Mouse (Mus musculus) c-Kit-positive CD71-positive TER-119-negative erythroid progenitor cells, embryonic 14.5 days (primary cell): ENCODE measurements around the gene Ptma.
"Not testable (repeated sequence)": the region's sequence is repeated elsewhere in the genome, so short reads cannot be mapped to it uniquely, and the experiment has no call there.

Source experiments
- DNase-seq: peaks from one replicate; pipeline ENCODE4 v3.0.0-alpha.2; 2013; ENCODE audit warnings: low read depth

The Ptma gene

DNA sequence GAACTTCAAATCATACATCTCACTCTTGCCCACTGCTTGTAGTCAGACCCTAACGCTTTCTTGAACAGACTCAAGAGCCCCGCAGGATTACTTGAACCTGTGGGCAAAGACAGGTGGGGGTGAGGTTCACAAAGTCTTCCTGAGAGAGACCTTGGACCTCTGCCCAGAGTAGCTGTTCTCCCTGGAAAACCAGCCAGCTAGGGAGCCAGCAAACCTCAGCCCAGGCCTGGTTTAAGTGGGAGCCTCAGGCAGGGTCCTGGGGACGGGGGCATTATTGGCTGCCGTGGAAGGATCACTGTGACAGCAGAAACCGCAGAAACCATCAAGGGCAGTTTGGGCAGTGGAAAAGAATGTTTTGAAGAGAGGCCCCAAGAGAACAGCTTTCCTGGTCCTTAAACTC lies 29.2 kb upstream of the Ptma start:
- no peak for DNase-seq

GRCm38 (mm10) chr1:86497986-86498385 lies 28.5 kb upstream of the Ptma start:
- DNase-seq = no peak

- DNase-seq = no peak
Measured at GRCm38 (mm10) chr1:86498611-86499010, 27.9 kb upstream of the Ptma start.

DNA sequence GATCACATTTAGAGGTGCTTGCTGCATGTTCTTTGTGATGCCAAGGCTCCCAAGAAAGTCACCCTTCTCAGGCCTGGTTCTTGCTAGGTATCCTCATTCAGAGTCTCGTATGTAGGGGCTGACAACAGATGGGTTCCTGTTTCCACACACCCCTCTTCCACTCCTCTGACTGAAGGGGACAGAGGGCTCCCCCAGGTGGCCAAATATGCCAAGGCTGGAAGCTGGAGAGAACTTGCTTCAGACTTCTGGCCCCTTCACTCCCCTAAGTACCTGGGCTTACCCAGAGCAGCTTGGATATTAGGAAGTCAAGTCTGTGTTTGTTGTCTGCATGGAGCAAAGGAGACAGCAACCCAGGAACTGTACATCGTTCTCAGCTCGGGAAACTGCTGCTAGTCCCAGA lies 26.6 kb upstream of the Ptma start:
- DNase-seq = no peak

GRCm38 (mm10) chr1:86500681-86501080 lies 25.8 kb upstream of the Ptma start:
- no peak for DNase-seq

GRCm38 (mm10) chr1:86501114-86501532 lies 25.4 kb upstream of the Ptma start:
- no peak for DNase-seq

GRCm38 (mm10) chr1:86501559-86501958 lies 25.0 kb upstream of the Ptma start:
- peak; percentile 93 for DNase-seq

DNA sequence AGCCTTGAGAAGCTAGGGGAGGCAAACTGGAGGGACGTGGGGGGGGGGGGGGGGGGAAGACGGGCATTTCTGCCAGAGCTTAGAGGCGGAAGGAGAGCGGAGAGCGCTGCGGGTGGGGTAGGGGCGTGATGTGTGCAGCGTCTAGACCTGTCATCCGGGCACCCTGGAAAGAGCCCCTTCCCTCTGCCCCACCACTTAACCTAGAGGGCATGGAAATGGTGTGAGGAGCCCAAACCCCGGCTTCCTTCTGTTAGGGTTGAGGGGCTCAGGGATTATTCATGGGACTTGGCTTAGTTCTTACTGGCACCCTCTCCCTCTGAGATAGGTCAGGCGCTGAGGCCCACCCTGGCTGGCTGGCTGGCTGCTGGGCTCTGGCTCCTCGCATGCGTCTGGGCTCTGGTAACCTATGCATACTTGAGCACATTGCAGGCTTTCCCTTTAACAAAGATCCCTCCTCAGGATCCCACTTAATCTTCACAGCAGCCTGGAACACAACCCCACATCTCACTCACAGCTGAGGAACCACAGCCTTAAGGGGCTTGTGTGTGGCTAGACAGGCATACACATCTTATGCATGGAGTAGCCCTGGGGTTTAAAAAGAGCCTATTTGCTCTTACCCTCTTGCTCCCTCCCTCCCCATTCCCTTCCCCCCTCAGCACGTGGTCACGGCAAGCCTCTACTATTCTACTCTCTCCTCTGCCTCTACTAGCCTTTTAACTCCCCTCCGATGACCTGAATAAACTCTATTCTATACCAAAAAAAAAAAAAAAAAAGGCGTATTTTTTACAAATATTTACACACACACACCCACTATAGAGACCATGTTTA lies 24.1 kb upstream of the Ptma start:
- DNase-seq = no peak

DNA sequence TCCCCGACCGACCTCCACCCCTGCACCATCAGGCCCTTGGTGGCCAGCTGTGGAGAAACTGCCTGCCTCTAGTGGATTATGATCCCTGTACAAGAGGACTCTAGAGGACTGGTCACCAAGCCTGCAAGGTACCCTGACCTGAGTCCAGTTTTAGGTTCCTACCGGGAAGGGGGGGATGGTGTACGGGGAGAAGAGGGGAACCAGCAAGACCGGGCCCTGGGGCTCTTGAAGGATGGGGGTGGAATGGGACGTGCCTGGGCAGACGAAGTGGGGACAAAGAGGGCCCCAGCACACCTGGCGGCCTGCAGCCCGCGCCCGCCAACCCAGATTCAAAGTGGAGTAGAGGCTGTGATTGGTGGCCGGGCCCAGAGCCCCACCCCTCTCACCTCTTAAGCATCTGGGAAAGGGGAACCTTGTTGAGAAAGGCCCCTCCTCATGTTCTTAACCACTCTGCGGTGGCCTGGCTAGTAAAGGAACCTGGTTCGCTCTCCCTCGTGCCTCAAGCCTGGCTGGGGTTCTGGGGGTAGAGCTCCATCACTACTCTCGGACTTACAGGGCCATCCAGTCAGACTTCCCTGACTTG lies 23.3 kb upstream of the Ptma start:
- DNase-seq = no peak

DNA sequence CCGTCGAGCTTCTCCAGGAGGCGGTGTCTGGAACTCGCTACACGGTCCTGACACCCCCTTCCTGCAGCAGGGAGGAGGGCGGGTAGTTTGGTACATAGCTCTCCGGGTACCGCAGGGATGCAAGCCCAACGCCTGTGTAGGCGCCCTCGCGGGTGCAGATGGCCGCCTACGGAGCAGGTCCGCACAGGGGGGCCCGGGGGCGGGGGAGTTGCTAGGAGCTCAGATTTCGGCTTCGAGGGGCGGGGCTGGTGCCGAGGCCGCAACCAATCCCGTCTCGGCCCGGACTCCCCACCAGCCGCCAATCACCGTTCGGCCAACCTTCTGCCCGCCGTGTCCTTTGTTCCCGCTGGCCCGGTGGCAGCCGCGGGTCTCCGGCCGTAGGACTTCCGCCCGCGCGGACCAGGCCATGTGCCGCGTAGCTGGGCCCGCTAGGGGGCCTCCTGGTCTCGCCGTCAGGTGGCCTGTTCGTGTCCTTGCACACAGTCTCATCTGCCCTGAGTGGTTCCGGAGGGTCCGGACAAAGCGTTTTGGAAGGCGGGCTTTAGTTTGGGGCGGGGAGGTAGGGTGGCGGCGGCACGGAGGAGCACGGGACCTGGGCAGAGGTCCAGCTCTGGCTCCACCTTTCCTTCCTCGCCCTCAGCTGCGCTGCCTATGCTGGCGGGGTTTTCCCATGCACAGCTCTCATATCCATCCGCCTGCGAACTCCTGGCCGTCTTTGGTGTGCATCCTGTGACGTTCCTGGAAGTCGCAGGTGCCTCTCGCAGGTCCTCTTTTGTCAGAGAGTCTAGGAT lies 22.4 kb upstream of the Ptma start:
- DNase-seq = no peak

GRCm38 (mm10) chr1:86504697-86505421 lies 21.7 kb upstream of the Ptma start:
- DNase-seq = no peak

DNA sequence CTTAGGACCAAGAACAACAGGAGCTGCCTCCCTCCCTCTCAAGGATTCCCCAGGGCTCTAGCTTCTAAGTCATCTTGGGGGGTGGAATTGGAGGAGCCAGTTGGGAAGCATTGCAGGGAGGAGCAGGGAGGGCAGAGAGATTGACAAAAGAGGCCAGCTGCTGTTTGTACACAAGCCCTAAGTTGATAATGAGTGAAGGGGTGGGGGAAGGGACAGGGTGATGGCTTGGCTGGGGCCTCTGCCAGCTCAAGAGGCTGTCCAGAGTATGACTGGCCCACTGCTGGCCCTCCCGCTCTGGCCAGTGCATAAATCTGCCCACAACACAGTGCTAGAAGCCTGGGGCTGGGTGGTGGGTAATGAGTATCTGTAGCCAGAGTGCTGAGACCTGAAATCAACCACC lies 21.1 kb upstream of the Ptma start:
- no peak for DNase-seq

- no peak for DNase-seq
Measured at GRCm38 (mm10) chr1:86506420-86506819, 20.1 kb upstream of the Ptma start.

DNA sequence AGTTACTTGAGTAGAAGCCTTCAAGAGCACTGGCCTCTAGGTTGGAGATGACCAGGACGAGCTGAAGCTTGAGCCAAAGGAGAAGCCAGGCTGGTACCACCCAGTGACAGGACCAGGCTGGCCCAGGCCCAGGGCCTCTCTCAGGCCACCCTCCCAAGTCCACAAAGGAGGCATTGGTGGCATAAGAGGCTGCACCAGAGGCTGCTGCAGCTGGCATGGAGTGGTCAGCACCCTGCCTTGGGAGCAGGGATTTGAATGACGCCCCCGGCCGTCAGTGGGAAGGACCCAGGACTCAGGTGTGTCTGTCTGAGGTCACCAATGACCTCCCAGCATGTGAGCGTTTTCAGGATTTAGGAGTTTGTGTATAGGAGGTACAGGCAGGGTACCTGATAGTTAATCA lies 18.7 kb upstream of the Ptma start:
- DNase-seq = no peak

DNA sequence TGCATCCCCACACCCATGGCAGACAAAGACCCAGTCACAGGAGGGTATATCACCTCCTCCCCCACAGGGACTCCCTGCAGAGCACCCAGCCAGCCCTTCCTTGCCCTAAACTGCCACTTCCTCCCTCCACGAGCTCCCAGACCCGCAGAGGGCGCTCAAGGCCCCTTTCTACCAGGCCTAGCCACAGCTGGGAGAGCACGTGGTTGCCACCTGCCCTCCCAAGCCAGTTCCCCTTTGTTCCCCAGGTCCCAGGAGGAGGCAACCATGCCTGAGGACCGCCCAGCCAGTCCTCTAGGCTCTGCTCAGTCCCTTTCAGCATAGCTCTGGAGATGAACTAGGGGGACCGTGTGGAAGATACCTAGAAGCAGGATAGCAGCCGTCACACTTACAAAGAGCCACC lies 17.1 kb upstream of the Ptma start:
- DNase-seq = no peak

DNA sequence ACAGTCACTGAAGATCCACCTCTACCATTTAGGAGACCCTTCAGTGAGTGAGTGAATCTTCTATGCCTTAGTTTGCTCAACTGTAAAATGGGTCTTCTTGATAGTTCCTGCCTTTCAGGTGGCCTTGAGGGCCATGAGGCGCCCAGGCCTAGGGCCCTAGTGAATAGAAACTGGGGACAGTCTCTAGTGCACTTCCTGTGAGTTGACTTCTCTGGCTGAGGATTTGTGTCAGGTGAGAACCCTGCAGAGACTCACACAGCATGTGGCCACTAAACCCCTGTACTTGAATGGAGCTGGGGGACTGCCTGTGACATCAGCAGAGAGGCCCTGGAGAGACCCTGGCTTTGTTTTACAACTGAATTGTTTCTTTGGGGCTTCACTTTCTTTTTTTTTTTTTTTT lies 16.3 kb upstream of the Ptma start:
- no peak for DNase-seq

GRCm38 (mm10) chr1:86510676-86511441 lies 15.7 kb upstream of the Ptma start:
- no peak for DNase-seq

DNA sequence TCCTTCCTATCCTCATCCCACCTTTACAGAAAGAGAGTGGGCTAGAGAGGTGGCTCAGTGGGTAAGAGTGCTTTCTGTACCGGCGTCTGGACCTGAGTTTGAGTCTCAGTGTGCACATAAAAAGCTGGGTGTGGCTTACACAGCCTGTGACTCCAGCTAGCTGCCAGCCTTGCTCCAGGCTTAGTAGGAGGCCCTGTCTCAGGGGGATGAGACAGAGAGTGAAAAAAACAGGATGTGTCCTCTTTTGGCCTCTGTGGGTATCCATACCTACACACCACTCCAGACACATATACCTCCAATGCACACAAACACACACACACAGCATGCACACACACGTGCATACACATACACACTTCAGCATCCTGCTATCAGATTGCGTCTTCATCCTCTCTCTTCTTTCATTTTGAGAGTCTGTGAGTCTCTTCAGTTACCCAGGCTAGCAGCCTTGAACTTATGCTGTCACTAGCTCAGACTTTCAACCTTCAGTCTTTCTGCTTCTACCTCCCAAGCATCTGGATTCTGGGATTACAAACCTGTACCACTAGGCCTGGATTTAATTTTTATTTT lies 14.3 kb upstream of the Ptma start:
- DNase-seq = no peak

GRCm38 (mm10) chr1:86513031-86513430 lies 13.5 kb upstream of the Ptma start:
- not testable (repeated sequence) for DNase-seq

GRCm38 (mm10) chr1:86515715-86516410 lies 10.7 kb upstream of the Ptma start:
- no peak for DNase-seq

DNA sequence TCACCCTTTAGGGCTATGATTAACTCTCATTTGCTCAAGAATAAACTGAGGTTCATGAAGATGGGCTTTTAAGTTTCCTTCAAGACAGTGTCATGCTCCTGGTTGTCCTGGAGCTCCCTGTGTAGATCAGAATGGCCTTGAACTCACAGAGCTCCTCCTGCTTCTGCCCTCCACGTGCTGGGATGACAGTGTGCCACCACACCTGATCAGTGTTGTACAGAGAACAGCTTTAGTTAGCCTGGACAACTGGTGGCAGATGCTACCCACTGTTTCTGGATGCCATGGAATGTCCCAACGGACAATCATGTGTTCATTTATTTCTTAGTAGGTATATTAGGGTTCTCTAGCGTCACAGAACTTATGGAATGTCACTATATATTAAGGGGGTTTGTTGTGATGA lies 9.4 kb upstream of the Ptma start:
- DNase-seq = no peak
